Mouse (Mus musculus) naive thymus-derived CD4-positive, alpha-beta T cell, adult 2 months (primary cell): ENCODE measurements around the gene Bcas2.
"Not testable (repeated sequence)": the region's sequence is repeated elsewhere in the genome, so short reads cannot be mapped to it uniquely, and the experiment has no call there.

Experiments
- DNase-seq: peaks from one replicate; pipeline ENCODE4 v3.0.0-alpha.2; 2011; ENCODE audit warnings: low read depth

Bcas2 gene

GRCm38 (mm10) chr3:103159232-103159900, 12.1 kb upstream of the Bcas2 start:
- no peak for DNase-seq

- peak; percentile 94 for DNase-seq
These were observed 1.7 kb upstream of the Bcas2 start for GRCm38 (mm10) chr3:103169771-103170170.

- DNase-seq: no peak
These were observed 1.2 kb downstream of the Bcas2 start for GRCm38 (mm10) chr3:103172615-103173014.

- no peak for DNase-seq
These were observed 5.3 kb downstream of the Bcas2 start for GRCm38 (mm10) chr3:103176740-103177139.

GRCm38 (mm10) chr3:103179527-103179926, 8.1 kb downstream of the Bcas2 start:
- DNase-seq: no peak

GRCm38 (mm10) chr3:103181171-103181570, 9.7 kb downstream of the Bcas2 start:
- no peak for DNase-seq

- DNase-seq: no peak
These were observed 11.4 kb downstream of the Bcas2 start for GRCm38 (mm10) chr3:103182821-103183220.

GRCm38 (mm10) chr3:103184467-103184866, 13.0 kb downstream of the Bcas2 start:
- not testable (repeated sequence) for DNase-seq

- DNase-seq: no peak
These were observed 17.0 kb downstream of the Bcas2 start for GRCm38 (mm10) chr3:103188451-103188850.

- no peak for DNase-seq
These were observed 17.4 kb downstream of the Bcas2 start for GRCm38 (mm10) chr3:103188856-103189255.

- no peak for DNase-seq
These were observed 20.7 kb downstream of the Bcas2 start for GRCm38 (mm10) chr3:103192161-103192560.

- no peak for DNase-seq
These were observed 21.7 kb downstream of the Bcas2 start for GRCm38 (mm10) chr3:103193186-103193585.

GRCm38 (mm10) chr3:103196320-103196823, 24.9 kb downstream of the Bcas2 start:
- no peak for DNase-seq

GRCm38 (mm10) chr3:103199386-103199785, 27.9 kb downstream of the Bcas2 start:
- DNase-seq: no peak

- DNase-seq: not testable (repeated sequence)
These were observed 29.6 kb downstream of the Bcas2 start for GRCm38 (mm10) chr3:103201105-103201504.

- no peak for DNase-seq
These were observed 32.1 kb downstream of the Bcas2 start for GRCm38 (mm10) chr3:103203554-103203953.

GRCm38 (mm10) chr3:103204445-103204844, 33.0 kb downstream of the Bcas2 start:
- DNase-seq: no peak

- peak; percentile 70 for DNase-seq
These were observed 34.9 kb downstream of the Bcas2 start for GRCm38 (mm10) chr3:103206393-103206792.

GRCm38 (mm10) chr3:103207749-103208148, 36.3 kb downstream of the Bcas2 start:
- DNase-seq: no peak

- DNase-seq: no peak
These were observed 36.8 kb downstream of the Bcas2 start for GRCm38 (mm10) chr3:103208237-103208636.

- DNase-seq: no peak
These were observed 39.6 kb downstream of the Bcas2 start for GRCm38 (mm10) chr3:103211101-103211500.

GRCm38 (mm10) chr3:103212142-103212541, 40.7 kb downstream of the Bcas2 start:
- no peak for DNase-seq

- no peak for DNase-seq
These were observed 42.1 kb downstream of the Bcas2 start for GRCm38 (mm10) chr3:103213537-103213936.
